Mouse (Mus musculus): ENCODE measurements around the gene Numbl. TPM values are rescaled to one million over a fixed set of nuclear protein-coding genes. Genes with fewer than 3 reads are reported as not detected.

Gene Numbl
- total and polyA plus RNA-seq, 3 experiments, result 3.7 to 9.7 (median 6.1) TPM

DNA sequence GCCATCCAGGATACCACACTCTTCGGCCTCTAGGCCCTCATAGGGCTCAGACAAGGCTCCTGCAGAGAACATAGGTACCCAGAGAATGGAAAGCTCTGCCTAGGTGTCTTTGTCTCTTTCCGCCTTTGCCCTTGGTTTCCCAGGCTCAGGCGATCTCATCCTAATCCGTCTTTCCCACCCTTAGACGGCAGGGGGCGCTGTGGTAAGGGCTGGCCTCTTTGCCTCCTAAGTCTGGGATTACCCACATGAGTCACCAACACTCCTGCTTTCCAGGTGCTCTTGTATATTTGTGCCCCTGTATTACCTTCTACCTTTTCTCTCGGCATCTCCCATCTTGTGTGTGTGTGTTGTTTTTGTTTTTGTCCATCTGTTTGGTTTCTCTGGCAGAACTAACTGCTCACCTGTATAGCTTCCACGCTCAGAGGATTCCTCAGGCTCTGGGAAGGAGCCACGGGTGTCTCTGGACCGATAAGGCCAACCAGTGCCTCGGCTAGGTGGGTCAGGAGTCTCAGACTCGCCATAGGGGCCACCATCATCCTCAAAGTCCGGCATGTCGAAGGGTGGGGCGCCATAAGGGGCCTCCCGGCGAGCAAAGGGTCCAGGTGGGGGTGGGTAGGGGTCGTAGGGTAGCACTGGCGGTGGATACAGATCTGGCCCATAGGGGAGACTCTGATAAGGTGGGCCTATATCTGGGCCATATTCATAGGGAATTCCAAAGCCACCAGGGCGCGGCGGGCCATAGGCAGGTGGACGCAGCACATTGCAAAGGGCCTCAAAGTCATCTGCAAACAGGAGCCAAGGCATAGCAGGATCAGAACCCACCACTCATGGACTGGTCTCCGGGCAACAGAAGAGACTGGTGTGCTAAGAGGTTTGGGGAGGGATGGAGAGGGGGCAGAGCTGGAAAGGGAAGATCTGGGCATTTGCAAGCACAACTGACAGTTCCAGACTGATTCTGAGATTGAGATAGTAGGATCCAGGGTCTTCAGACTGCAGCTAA lies 48.2 kb downstream of the Numbl start:
- Histone ChIP-seq H3K9ac (ENCODE audit: low read depth, low read length) (no peak overlapping the region), H3K4me3 (no peak overlapping the region), H3K27ac (no peak overlapping the region), H3K4me1 (ENCODE audit: control insufficient read depth, insufficient read depth, low read length) (peaks cover 8% of the 10 kb centered on the region), H3K36me3 (ENCODE audit: control insufficient read depth, insufficient read depth, low read length) (peaks cover 5% of the 10 kb centered on the region; the same call in 1 of the 2 replicates), H3K79me2 (replicated peaks; ENCODE audit: control insufficient read depth, insufficient read depth, low read length) (no peaks in the 10 kb centered on the region), H3K27me3 (ENCODE audit: control insufficient read depth, insufficient read depth, low read length) (no peaks in the 10 kb centered on the region)
- DNase-seq, result peak in 1 of 2 experiments; percentile 70
- 76% methylated on average over 24 of the region's 24 CpGs for WGBS
- TF ChIP-seq POLR2A (IDR thresholded peaks at IDR 0.05; ENCODE audit: insufficient read depth, low read depth, low read length), result no peak
- no peak for TF ChIP-seq EP300 (IDR thresholded peaks at IDR 0.05; ENCODE audit: insufficient read depth, low read depth, low read length)
- TF ChIP-seq CTCF (IDR thresholded peaks at IDR 0.05), result peak; percentile 81
- intact Hi-C loops (cut with DNase I), result no loop called here

DNA sequence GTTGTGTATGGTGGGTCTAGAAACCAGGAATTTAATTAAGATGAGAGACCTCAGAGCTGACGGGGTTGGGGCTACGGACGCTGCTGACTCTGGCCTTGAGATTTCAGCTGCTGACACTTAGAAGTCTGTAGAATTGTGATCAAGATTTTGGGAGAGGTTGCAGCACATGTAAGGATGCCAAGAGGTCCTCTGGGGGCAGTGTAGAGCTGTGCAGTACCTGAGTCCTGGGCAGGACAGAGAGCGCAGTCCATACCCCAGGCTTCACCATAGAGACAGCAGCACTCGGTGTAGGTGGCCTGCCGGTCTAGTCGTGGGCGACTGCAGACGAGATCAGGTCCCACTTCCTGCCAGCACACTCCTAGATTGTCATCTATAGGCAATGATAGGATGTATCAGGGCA lies 49.3 kb downstream of the Numbl start:
- no peak for DNase-seq
- Histone ChIP-seq H3K9ac (ENCODE audit: low read depth, low read length) (no peak overlapping the region), H3K36me3 (ENCODE audit: control insufficient read depth, insufficient read depth, low read length) (peaks cover 5% of the 10 kb centered on the region; the same call in 1 of the 2 replicates), H3K4me1 (ENCODE audit: control insufficient read depth, insufficient read depth, low read length) (peaks cover 7% of the 10 kb centered on the region), H3K27ac (no peak overlapping the region), H3K4me3 (no peak overlapping the region), H3K79me2 (replicated peaks; ENCODE audit: control insufficient read depth, insufficient read depth, low read length) (no peaks in the 10 kb centered on the region), H3K27me3 (ENCODE audit: control insufficient read depth, insufficient read depth, low read length) (no peaks in the 10 kb centered on the region)
- intact Hi-C loops (cut with DNase I), result no loop called here
- WGBS, result 72% methylated on average over 9 of the region's 9 CpGs
- TF ChIP-seq CTCF (IDR thresholded peaks at IDR 0.05) (peak; percentile 46), EP300 (IDR thresholded peaks at IDR 0.05; ENCODE audit: insufficient read depth, low read depth, low read length) (no peak), POLR2A (IDR thresholded peaks at IDR 0.05; ENCODE audit: insufficient read depth, low read depth, low read length) (no peak)

DNA sequence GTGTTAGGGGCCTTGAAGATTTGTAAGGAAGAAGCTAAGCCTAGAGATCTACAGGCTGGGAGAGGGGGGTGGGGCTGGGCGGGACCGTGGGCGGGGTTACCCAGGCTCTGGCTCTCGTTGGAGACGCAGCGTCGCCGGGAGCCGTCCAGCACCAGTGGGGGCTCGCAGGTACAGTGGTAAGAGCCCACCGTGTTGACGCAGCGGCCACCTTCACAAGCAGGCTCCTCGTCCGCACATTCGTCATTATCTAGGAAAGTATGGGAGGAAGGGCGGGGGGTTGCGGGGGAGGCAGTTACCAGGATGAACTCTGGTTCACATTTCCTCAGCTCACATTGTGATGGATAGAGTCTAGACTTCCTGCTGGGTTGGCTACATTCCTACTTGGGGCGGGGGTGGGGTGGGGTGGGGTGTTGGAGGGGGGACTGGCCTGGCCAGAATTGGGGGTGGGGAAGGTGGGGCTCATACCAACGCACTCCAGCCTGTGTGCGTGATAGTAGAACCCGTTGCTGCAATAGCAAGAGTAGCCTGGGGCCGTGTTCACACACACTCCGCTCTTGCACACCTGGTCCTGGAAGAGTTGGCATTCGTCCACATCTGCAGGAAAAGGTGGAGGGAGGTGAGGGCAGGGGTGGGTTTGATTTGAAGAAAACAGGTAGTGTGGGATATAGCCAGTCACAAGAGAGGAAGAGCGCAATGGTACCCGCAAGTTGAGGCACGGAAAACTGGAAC lies 50.8 kb downstream of the Numbl start:
- peaks cover 7% of the 10 kb centered on the region for H3K4me1 ChIP-seq (ENCODE audit: control insufficient read depth, insufficient read depth, low read length)
- H3K27ac ChIP-seq, result peak overlapping the region; percentile 20
- WGBS, result 17% methylated on average over 28 of the region's 28 CpGs
- no peaks in the 10 kb centered on the region for H3K27me3 ChIP-seq (ENCODE audit: control insufficient read depth, insufficient read depth, low read length)
- H3K36me3 ChIP-seq (ENCODE audit: control insufficient read depth, insufficient read depth, low read length), result peaks cover 5% of the 10 kb centered on the region; the same call in 1 of the 2 replicates
- TF ChIP-seq POLR2A (IDR thresholded peaks at IDR 0.05; ENCODE audit: insufficient read depth, low read depth, low read length), result no peak
- no peak for TF ChIP-seq EP300 (IDR thresholded peaks at IDR 0.05; ENCODE audit: insufficient read depth, low read depth, low read length)
- TF ChIP-seq CTCF (IDR thresholded peaks at IDR 0.05), result no peak
- H3K9ac ChIP-seq (ENCODE audit: low read depth, low read length), result no peak overlapping the region
- H3K79me2 ChIP-seq (replicated peaks; ENCODE audit: control insufficient read depth, insufficient read depth, low read length), result no peaks in the 10 kb centered on the region
- DNase-seq, result no peak
- intact Hi-C loops (cut with DNase I), result loop anchor here (1.0 kb wide), 1 partner anchor 21 kb away; no protein-coding TSS in a partner anchor
- H3K4me3 ChIP-seq, result no peak overlapping the region

DNA sequence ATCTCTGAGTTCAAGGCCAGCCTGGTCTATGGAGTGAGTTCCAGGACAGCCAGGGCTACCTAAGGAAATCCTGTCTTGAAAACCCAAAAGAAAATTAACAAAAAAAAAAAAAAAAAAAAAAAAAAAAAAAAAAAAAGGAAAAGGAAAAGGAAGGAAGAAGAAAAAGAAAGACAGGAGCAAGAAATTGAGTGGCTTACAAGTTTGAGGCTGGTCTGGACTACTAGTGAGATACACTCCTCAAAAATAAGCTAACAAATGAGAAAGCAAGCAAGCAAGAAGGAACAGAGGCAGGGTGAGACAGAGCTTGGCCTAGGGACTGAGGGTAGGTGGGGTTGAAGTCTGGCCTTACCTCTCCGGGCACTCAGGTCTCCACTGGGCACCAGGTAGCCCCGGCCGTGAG lies 51.6 kb downstream of the Numbl start:
- no peaks in the 10 kb centered on the region for H3K79me2 ChIP-seq (replicated peaks; ENCODE audit: control insufficient read depth, insufficient read depth, low read length)
- TF ChIP-seq EP300 (IDR thresholded peaks at IDR 0.05; ENCODE audit: insufficient read depth, low read depth, low read length) (no peak), POLR2A (IDR thresholded peaks at IDR 0.05; ENCODE audit: insufficient read depth, low read depth, low read length) (no peak), CTCF (IDR thresholded peaks at IDR 0.05) (no peak)
- intact Hi-C loops (cut with DNase I), result no loop called here
- DNase-seq, result no peak
- peaks cover 7% of the 10 kb centered on the region for H3K4me1 ChIP-seq (ENCODE audit: control insufficient read depth, insufficient read depth, low read length)
- H3K9ac ChIP-seq (ENCODE audit: low read depth, low read length), result no peak overlapping the region
- peak overlapping the region; percentile 4; the same call in 1 of the 2 replicates for H3K27ac ChIP-seq
- peaks cover 5% of the 10 kb centered on the region; the same call in 1 of the 2 replicates for H3K36me3 ChIP-seq (ENCODE audit: control insufficient read depth, insufficient read depth, low read length)
- no peaks in the 10 kb centered on the region for H3K27me3 ChIP-seq (ENCODE audit: control insufficient read depth, insufficient read depth, low read length)
- no peak overlapping the region for H3K4me3 ChIP-seq
- WGBS, result 67% methylated on average over 3 of the region's 3 CpGs

GRCm38 (mm10) chr7:27310306-27310705 lies 52.1 kb downstream of the Numbl start:
- intact Hi-C loops (cut with DNase I), result no loop called here
- Histone ChIP-seq H3K79me2 (replicated peaks; ENCODE audit: control insufficient read depth, insufficient read depth, low read length) (no peaks in the 10 kb centered on the region), H3K9ac (ENCODE audit: low read depth, low read length) (no peak overlapping the region), H3K4me3 (no peak overlapping the region), H3K4me1 (ENCODE audit: control insufficient read depth, insufficient read depth, low read length) (peaks cover 7% of the 10 kb centered on the region), H3K27ac (no peak overlapping the region), H3K36me3 (ENCODE audit: control insufficient read depth, insufficient read depth, low read length) (peaks cover 5% of the 10 kb centered on the region; the same call in 1 of the 2 replicates), H3K27me3 (ENCODE audit: control insufficient read depth, insufficient read depth, low read length) (no peaks in the 10 kb centered on the region)
- WGBS, result 29% methylated on average over 17 of the region's 17 CpGs
- TF ChIP-seq CTCF (IDR thresholded peaks at IDR 0.05) (no peak; the same call in 1 of the 2 replicates), EP300 (IDR thresholded peaks at IDR 0.05; ENCODE audit: insufficient read depth, low read depth, low read length) (0 out of 2 replicates have a peak, but pooled peaks have one; percentile 26)
- DNase-seq, result peak; percentile 73 to 77
